Mouse (Mus musculus) C2C12 (cell line): ENCODE results near the gene Rasgrp3.

ENCODE experiments used
- CTCF ChIP-seq: IDR thresholded peaks from one replicate; pipeline ENCODE4 v1.5.1; 2011; ENCODE audit not compliant: control insufficient read depth, insufficient read depth, insufficient read length
- USF1 ChIP-seq: IDR thresholded peaks from one replicate; pipeline ENCODE4 v1.6.1; 2011; ENCODE audit warnings: low read depth, mild to moderate bottlenecking, control low read depth, moderate library complexity

DNA sequence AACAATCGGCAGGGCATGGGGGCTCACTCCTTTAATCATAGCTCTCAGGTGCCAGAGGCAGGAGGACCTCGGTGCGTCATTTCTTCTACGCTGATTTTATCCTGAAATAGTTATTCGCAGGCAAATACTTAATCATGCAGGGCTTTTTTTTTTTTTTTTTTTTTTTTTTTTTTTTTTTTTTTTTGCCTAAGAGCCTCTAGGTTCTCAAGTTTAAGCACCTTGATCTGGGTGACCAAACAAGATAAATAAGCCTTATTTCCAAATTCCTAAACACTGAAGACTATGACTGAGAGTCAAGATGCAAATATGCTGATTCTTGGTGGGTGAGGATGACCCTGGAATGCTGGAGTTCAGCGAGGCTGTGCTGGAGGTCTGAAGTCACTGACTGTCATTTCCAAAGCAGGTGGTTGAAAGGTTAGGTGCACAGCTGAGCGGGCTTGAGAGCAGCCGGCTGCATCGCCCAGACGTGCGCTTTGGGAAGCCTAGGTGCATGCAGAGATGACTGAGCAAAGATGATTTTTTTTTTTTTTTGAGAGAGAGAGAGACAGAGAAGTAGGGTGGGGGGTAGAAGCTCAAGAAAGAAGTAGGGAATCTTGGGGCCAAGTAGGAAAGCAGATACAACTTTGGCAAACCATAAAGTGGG, 115.2 kb downstream of the Rasgrp3 start:
- TF ChIP-seq CTCF (no peak), USF1 (no peak)
